Mouse (Mus musculus) midbrain, embryonic 15.5 days (tissue): ENCODE results near the gene Gpatch2l. TPM values are rescaled to one million over a fixed set of nuclear protein-coding genes. Genes with fewer than 3 reads are reported as not detected.

Source experiments
- ATAC-seq: fragments of 200-750 bp; cut with Nextera tagmentation; replicated peaks from 2 replicates; pipeline ENCODE4 v1.8.0; 2017; ENCODE audit warnings: moderate TSS enrichment
- H3K27ac ChIP-seq: fragments of 300-500 bp; sonication (generic); 2 replicates; pipeline ENCODE4 v1.5.1; 2015; ENCODE audit warnings: mild to moderate bottlenecking, inconsistent platforms
- H3K27me3 ChIP-seq: fragments of 300-500 bp; sonication (generic); replicated peaks from 2 replicates; pipeline ENCODE4 v1.6.1; 2015; ENCODE audit warnings: inconsistent platforms
- H3K36me3 ChIP-seq: fragments of 300-500 bp; sonication (generic); replicated peaks from 2 replicates; pipeline ENCODE4 v1.6.1; 2015; ENCODE audit warnings: inconsistent platforms
- H3K4me1 ChIP-seq: fragments of 300-500 bp; sonication (generic); 2 replicates; pipeline ENCODE4 v1.6.1; 2015; ENCODE audit warnings: inconsistent platforms
- H3K4me2 ChIP-seq: fragments of 300-500 bp; sonication (generic); 2 replicates; pipeline ENCODE4 v1.6.1; 2015; ENCODE audit warnings: inconsistent platforms, mild to moderate bottlenecking, moderate library complexity
- H3K4me3 ChIP-seq: fragments of 300-500 bp; sonication (generic); 2 replicates; pipeline ENCODE4 v1.5.1; 2015; ENCODE audit warnings: mild to moderate bottlenecking, inconsistent platforms
- H3K9ac ChIP-seq: fragments of 300-500 bp; sonication (generic); 2 replicates; pipeline ENCODE4 v1.6.1; 2015; ENCODE audit warnings: mild to moderate bottlenecking, inconsistent platforms
- H3K9me3 ChIP-seq: fragments of 300-500 bp; sonication (generic); 2 replicates; pipeline ENCODE4 v1.6.1; 2016; ENCODE audit warnings: inconsistent platforms
- WGBS: fragments of 180-500 bp; shearing (Covaris S2); methylation state at CpG from one replicate; pipeline ENCODE4 v1.1.7; 2015; ENCODE audit warnings: mixed read lengths; 5-methylcytosine and 5-hydroxymethylcytosine counted together
- polyA plus RNA-seq: library from polyadenylated mRNA; unstranded; fragments of >200 nt; fragmentation: Nextera tagmentation; extraction: Ambion mirVana; gene quantifications from 2 replicates; pipeline ENCODE4 v1.2.1, GENCODE M21; 2015

The Gpatch2l gene
- polyA plus RNA-seq, 1 experiment from 2014 or later, result 32.4 TPM

GRCm38 (mm10) chr12:86297450-86297849 lies 55.8 kb downstream of the Gpatch2l start:
- Histone ChIP-seq H3K4me2 (no peak overlapping the region), H3K27me3 (no peaks in the 10 kb centered on the region), H3K4me3 (no peak overlapping the region), H3K9me3 (no peaks in the 10 kb centered on the region), H3K9ac (no peak overlapping the region), H3K27ac (no peak overlapping the region), H3K36me3 (no peaks in the 10 kb centered on the region), H3K4me1 (no peaks in the 10 kb centered on the region)
- WGBS, result 79% methylated on average over 10 of the region's 10 CpGs
- ATAC-seq, result no peak

DNA sequence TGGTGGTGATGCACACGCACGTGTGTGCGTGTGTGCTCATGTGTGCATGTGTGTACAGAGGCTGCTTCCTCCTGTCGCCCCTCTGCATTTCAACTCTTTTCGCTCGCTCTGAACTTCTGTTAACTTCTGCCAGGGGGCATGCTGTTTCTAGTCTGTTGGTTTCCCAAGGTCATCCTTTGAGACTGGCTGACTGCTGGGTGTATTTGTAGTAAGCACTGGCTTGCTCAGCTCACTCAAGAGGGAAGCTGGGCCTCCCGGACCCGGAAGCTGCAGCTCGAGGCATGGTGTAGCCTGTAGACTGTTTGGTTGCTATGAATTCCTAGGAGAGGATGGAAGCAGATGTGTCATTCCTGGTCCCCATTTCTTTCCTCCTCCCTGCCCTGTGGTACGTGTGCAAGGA lies 61.3 kb downstream of the Gpatch2l start:
- no peak overlapping the region for H3K27ac ChIP-seq
- H3K36me3 ChIP-seq, result no peaks in the 10 kb centered on the region
- 88% methylated on average over 10 of the region's 10 CpGs for WGBS
- no peaks in the 10 kb centered on the region for H3K4me1 ChIP-seq
- no peaks in the 10 kb centered on the region for H3K9me3 ChIP-seq
- ATAC-seq, result no peak
- no peak overlapping the region for H3K4me3 ChIP-seq
- no peak overlapping the region for H3K4me2 ChIP-seq
- H3K27me3 ChIP-seq, result no peaks in the 10 kb centered on the region
- no peak overlapping the region for H3K9ac ChIP-seq

DNA sequence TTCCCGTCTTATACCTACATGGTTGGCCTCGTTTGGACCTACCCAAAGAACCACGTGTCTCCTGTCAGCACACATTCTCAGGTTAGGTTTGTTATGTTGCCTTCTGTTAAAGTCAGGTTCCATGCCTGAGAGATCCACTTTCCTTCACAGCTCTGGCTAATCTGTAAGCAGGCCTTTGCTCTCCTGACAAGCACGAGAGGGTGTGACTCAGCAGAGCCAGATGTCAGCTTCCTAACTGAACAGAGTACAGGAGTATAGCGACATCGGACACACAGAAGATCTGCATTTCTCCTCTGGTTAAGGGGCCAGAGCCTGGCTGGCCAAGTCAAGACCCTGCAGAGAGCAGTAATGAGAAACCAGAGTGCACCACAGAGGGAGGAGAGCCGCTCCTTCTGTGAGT lies 63.4 kb downstream of the Gpatch2l start:
- no peak overlapping the region for H3K27ac ChIP-seq
- no peak overlapping the region for H3K4me3 ChIP-seq
- WGBS, result 69% methylated on average over 7 of the region's 7 CpGs
- H3K9ac ChIP-seq, result no peak overlapping the region
- no peaks in the 10 kb centered on the region for H3K4me1 ChIP-seq
- no peak for ATAC-seq
- no peak overlapping the region for H3K4me2 ChIP-seq
- H3K9me3 ChIP-seq, result no peaks in the 10 kb centered on the region
- H3K36me3 ChIP-seq, result no peaks in the 10 kb centered on the region
- H3K27me3 ChIP-seq, result no peaks in the 10 kb centered on the region

- no peaks in the 10 kb centered on the region for H3K9me3 ChIP-seq
- H3K27me3 ChIP-seq, result no peaks in the 10 kb centered on the region
- H3K27ac ChIP-seq, result no peak overlapping the region
- no peak overlapping the region for H3K9ac ChIP-seq
- H3K4me3 ChIP-seq, result no peak overlapping the region
- no peaks in the 10 kb centered on the region for H3K36me3 ChIP-seq
- ATAC-seq, result no peak
- peak overlapping the region; percentile 22 for H3K4me2 ChIP-seq
- 21% methylated on average over 15 of the region's 15 CpGs for WGBS
- no peaks in the 10 kb centered on the region for H3K4me1 ChIP-seq
These were observed 64.1 kb downstream of the Gpatch2l start for GRCm38 (mm10) chr12:86305635-86306243.

- Histone ChIP-seq H3K27ac (no peak overlapping the region), H3K9me3 (no peaks in the 10 kb centered on the region), H3K36me3 (no peaks in the 10 kb centered on the region), H3K4me2 (no peak overlapping the region), H3K27me3 (no peaks in the 10 kb centered on the region), H3K4me3 (no peak overlapping the region), H3K9ac (no peak overlapping the region), H3K4me1 (no peaks in the 10 kb centered on the region)
- ATAC-seq, result no peak
- 82% methylated on average over 10 of the region's 10 CpGs for WGBS
These were observed 67.8 kb downstream of the Gpatch2l start for GRCm38 (mm10) chr12:86309474-86309873.

DNA sequence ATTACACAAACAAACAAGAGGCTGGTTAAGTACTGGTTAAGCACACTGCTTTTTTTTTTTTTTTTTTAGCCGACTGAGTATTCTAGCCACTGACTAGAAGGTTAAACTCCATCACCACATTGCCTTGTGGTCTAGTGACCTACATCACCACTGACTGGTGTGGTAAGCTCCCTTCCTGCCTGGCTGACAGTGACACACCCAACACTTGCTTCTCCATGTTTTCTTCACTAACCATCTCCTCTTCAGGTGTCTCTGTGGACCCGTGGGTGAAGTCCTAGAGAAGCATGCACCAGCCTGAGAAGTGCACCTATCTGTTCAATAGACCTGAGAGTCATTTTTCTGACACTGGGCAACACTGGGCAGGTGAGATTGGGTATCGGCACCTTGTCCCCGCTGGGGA lies 68.2 kb downstream of the Gpatch2l start:
- ATAC-seq, result no peak
- no peak overlapping the region for H3K27ac ChIP-seq
- H3K36me3 ChIP-seq, result no peaks in the 10 kb centered on the region
- WGBS, result 90% methylated on average over 4 of the region's 4 CpGs
- H3K4me1 ChIP-seq, result no peaks in the 10 kb centered on the region
- H3K9me3 ChIP-seq, result no peaks in the 10 kb centered on the region
- H3K9ac ChIP-seq, result no peak overlapping the region
- no peaks in the 10 kb centered on the region for H3K27me3 ChIP-seq
- H3K4me3 ChIP-seq, result no peak overlapping the region
- H3K4me2 ChIP-seq, result no peak overlapping the region

DNA sequence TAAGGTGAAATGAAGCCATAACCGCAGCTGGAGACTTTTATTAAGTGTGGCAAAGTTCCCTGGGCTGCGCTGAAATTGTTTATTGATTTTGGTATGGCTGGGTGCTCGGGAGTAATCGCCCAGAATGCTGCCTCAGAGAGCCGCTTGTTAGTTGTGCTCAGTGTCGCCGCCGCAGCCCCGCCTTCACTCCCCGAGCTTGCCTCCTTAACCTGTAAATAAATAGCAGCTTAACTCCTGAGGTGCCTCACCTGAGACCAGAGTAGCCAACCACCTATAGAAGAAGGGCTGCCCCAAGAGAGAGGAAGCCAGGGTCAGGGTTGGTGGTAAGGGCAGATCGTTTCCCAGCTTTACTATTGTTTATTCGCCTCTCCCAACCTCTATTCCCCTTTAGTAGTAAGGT lies 79.0 kb downstream of the Gpatch2l start:
- Histone ChIP-seq H3K27ac (no peak overlapping the region), H3K9ac (no peak overlapping the region), H3K36me3 (no peaks in the 10 kb centered on the region), H3K9me3 (no peaks in the 10 kb centered on the region), H3K4me3 (no peak overlapping the region), H3K27me3 (peaks cover 6% of the 10 kb centered on the region; the same call in 1 of the 2 replicates), H3K4me1 (no peaks in the 10 kb centered on the region), H3K4me2 (no peak overlapping the region)
- ATAC-seq, result no peak
- 27% methylated on average over 12 of the region's 12 CpGs for WGBS

GRCm38 (mm10) chr12:86324297-86324696 lies 82.6 kb downstream of the Gpatch2l start:
- Histone ChIP-seq H3K36me3 (no peaks in the 10 kb centered on the region), H3K27ac (no peak overlapping the region), H3K9ac (no peak overlapping the region), H3K4me1 (no peaks in the 10 kb centered on the region), H3K4me3 (no peak overlapping the region), H3K4me2 (no peak overlapping the region), H3K27me3 (peaks cover 2% of the 10 kb centered on the region), H3K9me3 (no peaks in the 10 kb centered on the region)
- ATAC-seq, result no peak
- WGBS, result 39% methylated on average over 3 of the region's 3 CpGs

DNA sequence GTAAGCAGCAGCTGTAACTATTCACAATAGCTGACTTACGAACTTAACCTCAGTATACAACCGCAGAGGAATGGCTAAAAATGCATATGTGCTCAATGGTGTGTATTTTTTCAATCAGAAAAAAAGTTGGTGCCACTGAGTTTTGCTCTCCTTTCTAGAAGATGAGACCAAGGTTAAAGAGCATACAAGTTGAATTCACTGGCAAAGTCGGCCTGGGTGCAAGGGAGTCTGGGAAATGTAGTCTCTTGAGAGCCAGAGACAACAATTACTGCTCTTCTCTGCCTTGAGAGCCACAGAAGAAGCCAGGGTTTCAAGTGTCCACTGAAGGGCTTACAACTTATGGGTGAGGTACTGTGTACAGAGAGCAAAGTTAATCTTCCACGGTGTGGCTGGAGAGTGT lies 88.2 kb downstream of the Gpatch2l start:
- H3K9me3 ChIP-seq, result no peaks in the 10 kb centered on the region
- no peak overlapping the region for H3K4me3 ChIP-seq
- no peak for ATAC-seq
- WGBS, result 57% methylated on average over 4 of the region's 4 CpGs
- H3K9ac ChIP-seq, result no peak overlapping the region
- peaks cover 3% of the 10 kb centered on the region; the same call in 1 of the 2 replicates for H3K27me3 ChIP-seq
- H3K4me2 ChIP-seq, result no peak overlapping the region
- no peaks in the 10 kb centered on the region for H3K36me3 ChIP-seq
- H3K4me1 ChIP-seq, result peaks cover 7% of the 10 kb centered on the region; the same call in 1 of the 2 replicates
- no peak overlapping the region for H3K27ac ChIP-seq

- ATAC-seq, result no peak
- WGBS, result 62% methylated on average over 9 of the region's 9 CpGs
- H3K4me2 ChIP-seq, result no peak overlapping the region
These were observed 89.0 kb downstream of the Gpatch2l start for GRCm38 (mm10) chr12:86330684-86331083.

GRCm38 (mm10) chr12:86331248-86331647 lies 89.6 kb downstream of the Gpatch2l start:
- peaks cover 7% of the 10 kb centered on the region; the same call in 1 of the 2 replicates for H3K4me1 ChIP-seq
- H3K4me2 ChIP-seq, result no peak overlapping the region
- 44% methylated on average over 10 of the region's 10 CpGs for WGBS
- no peak for ATAC-seq
- H3K9me3 ChIP-seq, result no peaks in the 10 kb centered on the region
- H3K9ac ChIP-seq, result no peak overlapping the region
- H3K4me3 ChIP-seq, result no peak overlapping the region
- H3K27ac ChIP-seq, result no peak overlapping the region
- peaks cover 3% of the 10 kb centered on the region; the same call in 1 of the 2 replicates for H3K27me3 ChIP-seq
- H3K36me3 ChIP-seq, result no peaks in the 10 kb centered on the region

More at GRCm38 (mm10) chr12:86330684-86331083, 89.0 kb downstream of the Gpatch2l start:
- no peaks in the 10 kb centered on the region for H3K9me3 ChIP-seq
- H3K36me3 ChIP-seq, result no peaks in the 10 kb centered on the region
- no peak overlapping the region for H3K4me3 ChIP-seq
- H3K27ac ChIP-seq, result no peak overlapping the region
- peaks cover 3% of the 10 kb centered on the region; the same call in 1 of the 2 replicates for H3K27me3 ChIP-seq
- H3K4me1 ChIP-seq, result peaks cover 7% of the 10 kb centered on the region; the same call in 1 of the 2 replicates
- H3K9ac ChIP-seq, result no peak overlapping the region

DNA sequence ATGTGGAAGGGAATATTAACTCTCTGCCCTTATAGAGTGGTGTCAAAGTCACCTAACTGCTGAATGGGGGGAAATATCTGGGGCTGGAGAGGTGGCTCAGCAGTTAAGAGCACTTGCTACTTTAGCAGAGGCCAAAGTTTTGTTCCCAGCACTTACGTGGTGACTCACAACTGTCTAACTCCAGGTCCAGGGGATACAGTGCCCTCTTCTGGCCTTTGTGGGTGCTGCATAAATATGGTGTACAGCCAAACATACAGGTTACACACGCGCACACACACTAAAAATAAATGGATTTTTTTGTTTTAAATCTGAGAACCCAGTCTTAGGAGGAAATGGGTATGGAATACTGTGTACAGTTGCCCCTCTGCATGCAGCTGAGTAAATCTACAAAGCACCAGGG lies 94.6 kb downstream of the Gpatch2l start:
- H3K4me3 ChIP-seq, result no peak overlapping the region
- 94% methylated on average over 3 of the region's 3 CpGs for WGBS
- H3K9me3 ChIP-seq, result no peaks in the 10 kb centered on the region
- no peak overlapping the region for H3K27ac ChIP-seq
- no peak overlapping the region for H3K4me2 ChIP-seq
- H3K4me1 ChIP-seq, result peaks cover 1% of the 10 kb centered on the region; the same call in 1 of the 2 replicates
- H3K9ac ChIP-seq, result no peak overlapping the region
- no peak for ATAC-seq
- H3K27me3 ChIP-seq, result 0 out of 2 replicates have a peak, but pooled peaks cover 3% of the 10 kb centered on the region
- H3K36me3 ChIP-seq, result no peaks in the 10 kb centered on the region

DNA sequence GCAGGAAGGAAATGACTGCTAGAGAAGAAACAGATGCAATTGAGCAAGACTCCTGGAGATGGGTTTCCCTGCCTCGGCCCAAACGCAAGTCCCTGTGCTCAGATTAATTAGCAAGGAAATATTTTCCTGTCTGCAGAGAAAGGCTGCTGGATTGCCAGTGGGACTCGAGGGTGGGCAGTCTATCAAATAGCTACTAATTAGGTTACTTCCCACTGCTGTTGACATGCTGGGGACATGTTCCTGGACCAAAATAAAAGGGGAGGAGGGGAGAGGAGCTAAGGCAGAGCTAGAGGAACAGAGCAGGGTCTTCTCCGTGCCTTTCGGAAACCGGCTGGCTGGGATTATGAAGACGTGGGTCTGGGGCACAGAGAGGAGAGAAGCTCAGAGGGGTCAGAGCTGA lies 95.2 kb downstream of the Gpatch2l start:
- Histone ChIP-seq H3K36me3 (no peaks in the 10 kb centered on the region), H3K4me3 (no peak overlapping the region), H3K27ac (no peak overlapping the region), H3K9ac (no peak overlapping the region), H3K4me2 (no peak overlapping the region), H3K27me3 (0 out of 2 replicates have a peak, but pooled peaks cover 3% of the 10 kb centered on the region), H3K4me1 (no peaks in the 10 kb centered on the region), H3K9me3 (no peaks in the 10 kb centered on the region)
- no peak for ATAC-seq
- WGBS, result 52% methylated on average over 7 of the region's 7 CpGs
